Mouse (Mus musculus) G1E (cell line): ENCODE data around the gene Laptm4a. TPM values are rescaled to one million over a fixed set of nuclear protein-coding genes. Genes with fewer than 3 reads are reported as not detected.

ENCODE experiments used
- ATAC-seq: 2 replicates; pipeline ENCODE4 v1.8.0; 2016; ENCODE audit warnings: mild to moderate bottlenecking; ENCODE audit not compliant: insufficient number of reproducible peaks, poor library complexity, low FRiP score, severe bottlenecking; ENCODE audit errors: extremely low read depth
- DNase-seq: peaks from one replicate; pipeline ENCODE4 v3.0.0; 2012; ENCODE audit warnings: low spot score
- H3K27me3 ChIP-seq: 2 replicates; pipeline ENCODE4 v1.6.1; 2012; ENCODE audit warnings: mild to moderate bottlenecking, low read length, inconsistent platforms; ENCODE audit not compliant: insufficient read depth
- H3K36me3 ChIP-seq: replicated peaks from 2 replicates; pipeline ENCODE3; 2012; ENCODE audit warnings: mild to moderate bottlenecking, inconsistent platforms
- H3K4me1 ChIP-seq: 2 replicates; pipeline ENCODE4 v1.6.1; 2012; ENCODE audit warnings: low read depth, low read length, inconsistent platforms, mixed read lengths; ENCODE audit not compliant: insufficient read depth
- H3K4me3 ChIP-seq: 2 replicates; pipeline ENCODE4 v1.5.1; 2012; ENCODE audit warnings: low read depth, mild to moderate bottlenecking, inconsistent platforms, low read length, moderate library complexity, mixed read lengths
- H3K9me3 ChIP-seq: replicated peaks from 2 replicates; pipeline ENCODE4 v1.6.1; 2012; ENCODE audit warnings: inconsistent platforms
- CTCF ChIP-seq: IDR thresholded peaks from 2 replicates; pipeline ENCODE4 v1.5.1; 2012; ENCODE audit warnings: low read depth, low read length, inconsistent platforms, mixed read lengths
- GATA1 ChIP-seq: IDR thresholded peaks from 2 replicates; pipeline ENCODE4 v1.6.1; 2012; ENCODE audit warnings: borderline replicate concordance, low read length, inconsistent platforms, mixed read lengths
- GATA2 ChIP-seq: IDR thresholded peaks from 2 replicates; pipeline ENCODE4 v1.6.1; 2012; ENCODE audit warnings: low read depth, low read length, inconsistent platforms, borderline replicate concordance
- POLR2AphosphoS5 ChIP-seq: IDR thresholded peaks from 2 replicates; pipeline ENCODE4 v1.6.1; 2012; ENCODE audit warnings: low read depth, low read length, inconsistent platforms; ENCODE audit not compliant: insufficient replicate concordance
- TAL1 ChIP-seq: conservative IDR thresholded peaks from 2 replicates; pipeline ENCODE4 v1.6.1; 2012; ENCODE audit warnings: low read depth, low read length, inconsistent platforms, mixed read lengths
- polyA plus RNA-seq: library from polyadenylated mRNA; stranded (reverse); fragments of >175 nt; gene quantifications from 2 replicates; pipeline ENCODE4 v1.2.3, GENCODE M21; 2012
- total RNA-seq, 2 experiments: library from RNA; stranded (forward) in 1 of 2; stranded (reverse) in 1 of 2; fragments of 200-1000 nt in 1 of 2; fragments of >200 nt in 1 of 2; fragmentation: Nextera tagmentation in 1 of 2; gene quantifications; 2 replicates each; pipeline ENCODE4 v1.2.3; 2014 to 2017

Laptm4a gene
- total and polyA plus RNA-seq, 3 experiments = 9.5 to 88.3 (median 78.1) TPM

- H3K27me3 ChIP-seq = peaks cover 7% of the 10 kb centered on the region; the same call in 1 of the 2 replicates
- DNase-seq (no peak), ATAC-seq (no peak)
Measured at GRCm38 (mm10) chr12:8881736-8882135, 39.7 kb upstream of the Laptm4a start.

GRCm38 (mm10) chr12:8882376-8882775 is 39.1 kb upstream of the Laptm4a start:
- no peak for ATAC-seq
- Histone ChIP-seq H3K27me3 (peaks cover 10% of the 10 kb centered on the region; the same call in 1 of the 2 replicates), H3K36me3 (no peaks in the 10 kb centered on the region), H3K9me3 (no peaks in the 10 kb centered on the region), H3K4me1 (no peaks in the 10 kb centered on the region), H3K4me3 (no peak overlapping the region)
- TF ChIP-seq GATA1 (no peak), CTCF (no peak), GATA2 (no peak), POLR2AphosphoS5 (no peak), TAL1 (no peak)
- DNase-seq = no peak

More at GRCm38 (mm10) chr12:8881736-8882135, 39.7 kb upstream of the Laptm4a start:
- Histone ChIP-seq H3K4me1 (no peaks in the 10 kb centered on the region), H3K9me3 (no peaks in the 10 kb centered on the region), H3K4me3 (no peak overlapping the region), H3K36me3 (no peaks in the 10 kb centered on the region)
- no peak for TF ChIP-seq GATA2
- no peak for TF ChIP-seq POLR2AphosphoS5
- no peak for TF ChIP-seq CTCF
- no peak for TF ChIP-seq GATA1
- no peak for TF ChIP-seq TAL1

- H3K4me3 ChIP-seq = no peak overlapping the region
- no peak for DNase-seq
- peaks cover 5% of the 10 kb centered on the region; the same call in 1 of the 2 replicates for H3K27me3 ChIP-seq
- no peak for ATAC-seq
- no peaks in the 10 kb centered on the region for H3K36me3 ChIP-seq
- H3K4me1 ChIP-seq = no peaks in the 10 kb centered on the region
- H3K9me3 ChIP-seq = no peaks in the 10 kb centered on the region
- TF ChIP-seq GATA1 (no peak), TAL1 (no peak), GATA2 (no peak), POLR2AphosphoS5 (no peak), CTCF (no peak)
Measured at GRCm38 (mm10) chr12:8884426-8885145, 36.9 kb upstream of the Laptm4a start.

GRCm38 (mm10) chr12:8885146-8885543 is 36.3 kb upstream of the Laptm4a start:
- Histone ChIP-seq H3K4me1 (no peaks in the 10 kb centered on the region), H3K4me3 (no peak overlapping the region), H3K9me3 (no peaks in the 10 kb centered on the region), H3K27me3 (peaks cover 5% of the 10 kb centered on the region), H3K36me3 (no peaks in the 10 kb centered on the region)
- TF ChIP-seq TAL1 (no peak), CTCF (no peak), POLR2AphosphoS5 (no peak), GATA2 (no peak), GATA1 (no peak)
- DNase-seq = no peak
- no peak for ATAC-seq

GRCm38 (mm10) chr12:8885950-8886349 is 35.5 kb upstream of the Laptm4a start:
- H3K27me3 ChIP-seq = peaks cover 5% of the 10 kb centered on the region
- H3K4me3 ChIP-seq = no peak overlapping the region
- H3K9me3 ChIP-seq = no peaks in the 10 kb centered on the region
- TF ChIP-seq GATA2 (no peak), TAL1 (no peak), POLR2AphosphoS5 (no peak), CTCF (no peak), GATA1 (no peak)
- no peaks in the 10 kb centered on the region for H3K4me1 ChIP-seq
- DNase-seq = no peak
- no peak for ATAC-seq
- no peaks in the 10 kb centered on the region for H3K36me3 ChIP-seq

- Histone ChIP-seq H3K4me1 (no peaks in the 10 kb centered on the region), H3K4me3 (no peak overlapping the region), H3K27me3 (peaks cover 5% of the 10 kb centered on the region), H3K36me3 (no peaks in the 10 kb centered on the region), H3K9me3 (no peaks in the 10 kb centered on the region)
- ATAC-seq = no peak
- no peak for TF ChIP-seq GATA2
- no peak for TF ChIP-seq GATA1
- no peak for TF ChIP-seq TAL1
- no peak for TF ChIP-seq CTCF
- no peak for TF ChIP-seq POLR2AphosphoS5
- DNase-seq = no peak
Measured at GRCm38 (mm10) chr12:8888445-8888844, 33.0 kb upstream of the Laptm4a start.
